Mouse (Mus musculus) neural tube, embryonic 11.5 days (tissue): ENCODE results near the gene Nol8. TPM values are rescaled to one million over a fixed set of nuclear protein-coding genes. Genes with fewer than 3 reads are reported as not detected.

Source experiments
- ATAC-seq: fragments of 200-750 bp; cut with Nextera tagmentation; 2 replicates; pipeline ENCODE4 v1.8.0; 2017; ENCODE audit warnings: moderate number of reproducible peaks, mild to moderate bottlenecking, moderate TSS enrichment, moderate library complexity; ENCODE audit not compliant: insufficient read depth, low FRiP score, low TSS enrichment
- DNase-seq: peaks from one replicate; pipeline ENCODE4 v3.0.0-alpha.2; 2015; ENCODE audit warnings: low spot score
- H3K27ac ChIP-seq: fragments of 300-500 bp; sonication (generic); 2 replicates; pipeline ENCODE4 v1.5.1; 2014; ENCODE audit warnings: low read depth, mild to moderate bottlenecking, low read length
- H3K27me3 ChIP-seq: fragments of 300-500 bp; sonication (generic); 2 replicates; pipeline ENCODE4 v1.6.1; 2014; ENCODE audit warnings: mild to moderate bottlenecking, low read length, mixed read lengths; ENCODE audit not compliant: control insufficient read depth, insufficient read depth
- H3K36me3 ChIP-seq: fragments of 300-500 bp; sonication (generic); 2 replicates; pipeline ENCODE4 v1.6.1; 2014; ENCODE audit warnings: mild to moderate bottlenecking, low read length, moderate library complexity, mixed read lengths; ENCODE audit not compliant: control insufficient read depth, insufficient read depth
- H3K4me1 ChIP-seq: fragments of 300-500 bp; sonication (generic); 2 replicates; pipeline ENCODE4 v1.6.1; 2014; ENCODE audit warnings: low read length, mixed read lengths; ENCODE audit not compliant: control insufficient read depth, insufficient read depth
- H3K4me2 ChIP-seq: fragments of 300-500 bp; sonication (generic); 2 replicates; pipeline ENCODE4 v1.6.1; 2014; ENCODE audit warnings: low read depth, mild to moderate bottlenecking, moderate library complexity
- H3K4me3 ChIP-seq: fragments of 300-500 bp; sonication (generic); 2 replicates; pipeline ENCODE4 v1.5.1; 2014; ENCODE audit warnings: low read depth, low read length
- H3K9ac ChIP-seq: fragments of 300-500 bp; sonication (generic); 2 replicates; pipeline ENCODE4 v1.6.1; 2014; ENCODE audit warnings: mild to moderate bottlenecking, low read length
- H3K9me3 ChIP-seq: fragments of 300-500 bp; sonication (generic); 2 replicates; pipeline ENCODE4 v1.6.1; 2016; ENCODE audit warnings: low read length; ENCODE audit not compliant: control insufficient read depth
- WGBS: fragments of 180-500 bp; shearing (Covaris S2); extraction: QIAGEN DNeasy Blood & Tissue Kit; methylation state at CpG from one replicate; pipeline ENCODE4 v1.1.7; 2014; 5-methylcytosine and 5-hydroxymethylcytosine counted together
- polyA plus RNA-seq: library from polyadenylated mRNA; unstranded; fragments of >200 nt; fragmentation: Nextera tagmentation; extraction: Ambion mirVana; gene quantifications from 2 replicates; pipeline ENCODE4 v1.2.1, GENCODE M21; 2014

Nol8 gene
- polyA plus RNA-seq, 1 experiment from 2014 or later, result 20.3 TPM

DNA sequence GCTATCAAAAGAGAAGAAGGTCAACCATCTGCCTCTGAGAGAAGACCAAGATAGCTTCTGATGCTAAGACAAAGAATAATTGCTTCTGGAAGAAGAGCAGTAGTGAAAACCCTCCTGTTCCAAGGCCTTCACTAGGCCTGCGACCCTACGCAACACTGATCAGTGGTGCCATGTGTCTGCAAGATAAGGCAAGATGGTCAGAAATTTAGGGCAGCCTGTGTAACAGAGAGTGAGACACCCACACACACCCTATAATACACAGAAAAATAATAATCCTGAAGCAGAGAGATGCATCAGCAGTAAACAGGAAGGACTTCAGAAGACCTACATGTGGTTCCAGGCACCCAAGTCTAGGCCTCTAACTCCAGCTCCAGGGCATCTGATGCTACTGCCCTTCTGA lies 12.9 kb upstream of the Nol8 start:
- H3K36me3 ChIP-seq, result no peaks in the 10 kb centered on the region
- H3K4me3 ChIP-seq, result no peak overlapping the region
- no peaks in the 10 kb centered on the region for H3K27me3 ChIP-seq
- no peaks in the 10 kb centered on the region for H3K4me1 ChIP-seq
- no peak overlapping the region for H3K4me2 ChIP-seq
- H3K27ac ChIP-seq, result no peak overlapping the region
- WGBS, result 100% methylated on average over 2 of the region's 2 CpGs
- no peaks in the 10 kb centered on the region for H3K9me3 ChIP-seq
- no peak for ATAC-seq
- H3K9ac ChIP-seq, result no peak overlapping the region
- DNase-seq, result no peak

DNA sequence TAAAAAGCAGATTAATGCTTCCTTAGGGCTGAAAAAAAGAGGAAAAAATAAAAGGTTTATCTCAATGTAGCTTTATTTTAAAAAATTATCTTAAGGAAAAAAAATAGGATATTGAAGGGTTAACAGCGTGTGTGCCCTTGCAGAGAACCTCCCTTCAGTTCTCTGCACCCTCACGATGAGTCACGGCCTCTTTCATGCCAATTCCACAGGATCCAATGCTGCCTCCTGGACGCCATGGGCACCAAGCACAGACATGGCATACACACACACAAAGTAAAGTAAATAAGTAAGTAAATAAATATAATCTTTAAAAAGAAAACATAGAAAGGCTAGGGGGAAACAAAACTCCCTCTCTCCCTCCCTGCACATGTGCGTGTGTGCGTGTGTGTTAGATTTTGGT lies 10.2 kb upstream of the Nol8 start:
- H3K9ac ChIP-seq, result no peak overlapping the region
- H3K4me2 ChIP-seq, result no peak overlapping the region
- no peaks in the 10 kb centered on the region for H3K36me3 ChIP-seq
- H3K27ac ChIP-seq, result no peak overlapping the region
- H3K9me3 ChIP-seq, result no peaks in the 10 kb centered on the region
- no peak overlapping the region for H3K4me3 ChIP-seq
- H3K27me3 ChIP-seq, result no peaks in the 10 kb centered on the region
- 86% methylated on average over 6 of the region's 6 CpGs for WGBS
- DNase-seq (no peak), ATAC-seq (no peak)
- H3K4me1 ChIP-seq, result no peaks in the 10 kb centered on the region

DNA sequence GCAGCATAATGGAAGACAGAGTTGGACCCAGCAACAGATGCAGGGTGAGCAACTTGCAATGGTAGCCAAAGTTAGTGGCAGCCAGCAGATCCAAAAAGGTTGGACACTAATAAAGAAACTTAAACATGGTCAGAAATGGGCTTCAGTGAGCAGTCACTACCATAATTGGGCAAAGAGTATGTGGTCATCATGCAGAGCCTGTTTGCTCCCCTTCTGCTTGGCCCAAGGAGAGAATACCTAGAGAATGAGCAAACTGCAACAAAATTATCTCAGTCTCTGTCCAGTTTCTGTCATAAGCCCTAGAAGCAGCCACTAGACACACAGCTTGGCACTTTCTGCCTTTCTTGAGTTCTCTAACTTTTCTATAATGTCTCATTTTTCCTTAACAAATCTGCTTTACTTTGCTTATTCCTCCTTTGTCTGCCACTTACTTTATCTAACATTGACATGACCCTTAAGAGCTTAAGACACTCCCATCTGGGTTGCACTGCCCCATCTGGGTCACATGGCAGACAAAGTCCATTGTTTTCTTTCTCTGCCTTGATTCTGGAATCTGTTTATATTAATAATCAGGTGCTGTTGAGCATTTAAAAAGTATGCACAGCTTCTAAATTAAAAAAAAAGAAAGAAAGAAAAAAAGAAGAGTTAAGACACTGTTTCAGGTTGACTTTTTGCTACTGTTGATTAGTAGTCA lies 9.1 kb upstream of the Nol8 start:
- ATAC-seq (no peak), DNase-seq (no peak)
- Histone ChIP-seq H3K27me3 (no peaks in the 10 kb centered on the region), H3K4me3 (no peak overlapping the region), H3K4me1 (no peaks in the 10 kb centered on the region), H3K4me2 (no peak overlapping the region), H3K9me3 (no peaks in the 10 kb centered on the region), H3K27ac (no peak overlapping the region), H3K9ac (no peak overlapping the region), H3K36me3 (no peaks in the 10 kb centered on the region)

DNA sequence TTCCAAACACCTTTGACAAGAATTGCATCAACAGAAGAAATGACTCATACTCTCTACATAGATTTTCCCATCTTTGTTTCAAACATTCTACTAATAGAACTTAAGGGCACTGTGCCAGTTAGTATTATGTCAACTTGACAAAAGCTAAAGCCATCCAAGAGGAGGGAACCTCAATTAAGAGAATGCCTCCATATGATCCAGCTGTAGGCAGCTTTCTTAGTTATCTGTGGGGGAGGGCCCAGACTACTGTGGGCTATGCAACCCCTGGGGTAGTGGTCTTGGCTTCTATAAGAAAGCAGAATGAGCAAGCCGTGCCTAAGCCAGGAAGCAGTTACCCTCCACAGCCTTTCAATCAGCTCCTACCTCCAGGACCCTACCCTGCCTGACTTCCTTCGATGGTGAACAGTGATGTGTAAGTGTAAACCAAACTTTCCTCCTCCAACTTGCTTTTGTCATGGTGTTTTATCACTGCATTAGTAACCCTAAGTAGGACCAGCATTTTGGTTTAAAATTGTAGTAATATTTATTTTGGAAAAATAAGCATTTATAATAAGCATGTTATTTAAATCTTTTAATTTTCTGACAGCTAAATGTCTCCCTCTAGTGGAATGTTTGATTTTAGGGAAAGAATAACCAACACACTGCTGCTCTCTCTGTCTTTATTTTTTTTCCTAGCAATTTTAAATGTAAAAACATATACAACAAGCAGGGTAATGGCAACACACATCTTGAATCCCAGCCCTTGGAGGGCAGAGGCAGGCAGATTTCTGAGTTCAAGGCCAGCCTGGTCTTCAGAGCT lies 7.9 kb upstream of the Nol8 start:
- H3K27me3 ChIP-seq, result no peaks in the 10 kb centered on the region
- no peaks in the 10 kb centered on the region for H3K9me3 ChIP-seq
- WGBS, result 90% methylated on average over 2 of the region's 2 CpGs
- H3K4me2 ChIP-seq, result no peak overlapping the region
- no peak overlapping the region for H3K9ac ChIP-seq
- H3K27ac ChIP-seq, result no peak overlapping the region
- no peak overlapping the region for H3K4me3 ChIP-seq
- H3K4me1 ChIP-seq, result no peaks in the 10 kb centered on the region
- no peaks in the 10 kb centered on the region for H3K36me3 ChIP-seq
- no peak for ATAC-seq
- DNase-seq, result peak; percentile 14

DNA sequence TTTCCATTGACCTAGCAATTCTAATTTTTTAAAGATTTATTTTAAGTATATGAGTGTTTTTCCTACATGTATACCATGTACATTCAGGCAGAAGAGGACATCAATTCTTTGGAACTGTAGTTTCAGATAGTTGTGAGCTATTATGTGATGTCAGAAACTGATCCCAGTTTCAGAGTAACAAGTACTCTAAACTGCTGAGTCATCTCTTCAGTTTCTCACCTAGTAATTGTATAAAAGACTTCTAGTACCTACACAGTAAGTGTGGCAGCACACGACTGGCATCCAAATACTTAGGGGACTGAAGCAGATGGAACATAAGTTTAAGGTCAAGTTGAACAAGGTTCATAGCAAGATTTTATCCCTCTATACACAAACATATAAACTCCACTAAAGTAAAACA lies 6.9 kb upstream of the Nol8 start:
- Histone ChIP-seq H3K27me3 (no peaks in the 10 kb centered on the region), H3K9ac (no peak overlapping the region), H3K4me1 (no peaks in the 10 kb centered on the region), H3K4me3 (no peak overlapping the region), H3K27ac (no peak overlapping the region), H3K36me3 (no peaks in the 10 kb centered on the region), H3K9me3 (no peaks in the 10 kb centered on the region), H3K4me2 (no peak overlapping the region)
- no peak for ATAC-seq
- WGBS, result 84% methylated on average over 1 of the region's 1 CpGs
- DNase-seq, result no peak

DNA sequence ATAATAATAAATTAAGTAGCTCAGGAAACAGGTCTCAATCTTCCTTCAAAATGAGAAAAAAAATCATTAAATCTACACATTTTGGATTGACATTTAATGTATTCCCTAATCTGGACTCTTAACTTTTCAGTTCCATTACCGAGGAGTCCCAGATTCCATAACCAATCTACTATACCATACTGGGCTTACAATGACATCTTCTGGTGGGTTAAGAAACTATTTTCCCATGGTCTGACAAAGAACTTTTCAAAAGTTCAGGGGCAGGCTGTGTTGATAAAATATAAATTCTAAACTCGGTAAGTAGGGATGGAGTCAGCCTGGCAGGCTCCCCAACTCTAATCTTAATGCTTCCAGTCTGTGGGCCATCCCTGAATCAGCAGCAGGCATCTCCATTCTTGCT lies 1.7 kb upstream of the Nol8 start:
- H3K4me2 ChIP-seq, result peak overlapping the region; percentile 48; the same call in 1 of the 2 replicates
- DNase-seq (no peak), ATAC-seq (no peak)
- no peaks in the 10 kb centered on the region for H3K27me3 ChIP-seq
- H3K4me1 ChIP-seq, result peaks cover 14% of the 10 kb centered on the region
- no peak overlapping the region for H3K9ac ChIP-seq
- H3K27ac ChIP-seq, result no peak overlapping the region
- H3K9me3 ChIP-seq, result no peaks in the 10 kb centered on the region
- no peaks in the 10 kb centered on the region for H3K36me3 ChIP-seq
- WGBS, result 58% methylated on average over 2 of the region's 2 CpGs
- no peak overlapping the region for H3K4me3 ChIP-seq

DNA sequence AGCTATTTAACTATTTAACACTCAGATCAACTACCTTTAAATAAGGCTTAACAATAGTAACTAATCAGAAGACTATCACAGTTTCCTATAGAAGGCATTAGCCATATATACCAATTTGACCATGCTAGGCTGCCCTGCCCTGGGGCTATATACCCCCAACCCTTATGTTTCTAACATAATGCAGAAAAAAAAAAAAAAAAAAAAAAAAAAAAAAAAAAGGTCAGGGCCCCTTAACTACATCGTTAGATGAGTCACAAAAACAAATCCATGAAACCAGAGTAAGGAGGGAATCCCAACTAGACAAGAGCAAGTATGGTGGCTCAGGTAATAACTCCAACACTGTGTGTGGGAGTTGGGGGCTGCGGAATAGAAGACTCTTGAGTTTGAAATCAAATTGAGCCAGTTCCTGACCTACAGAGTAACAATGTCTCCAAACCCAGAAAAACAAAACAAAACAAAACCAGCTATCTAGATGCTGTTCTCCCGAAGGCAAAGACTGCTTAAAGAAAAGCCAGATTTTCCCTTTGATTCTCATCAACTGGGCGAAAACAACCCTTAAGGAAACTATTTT lies 1.0 kb upstream of the Nol8 start:
- Histone ChIP-seq H3K9me3 (no peaks in the 10 kb centered on the region), H3K4me1 (peaks cover 14% of the 10 kb centered on the region), H3K27ac (no peak overlapping the region), H3K9ac (peak overlapping the region; percentile 60), H3K4me3 (peak overlapping the region; percentile 60), H3K27me3 (no peaks in the 10 kb centered on the region), H3K4me2 (peak overlapping the region; percentile 48), H3K36me3 (no peaks in the 10 kb centered on the region; the same call in 1 of the 2 replicates)
- DNase-seq (no peak), ATAC-seq (no peak)
- WGBS, result 2% methylated on average over 4 of the region's 4 CpGs

DNA sequence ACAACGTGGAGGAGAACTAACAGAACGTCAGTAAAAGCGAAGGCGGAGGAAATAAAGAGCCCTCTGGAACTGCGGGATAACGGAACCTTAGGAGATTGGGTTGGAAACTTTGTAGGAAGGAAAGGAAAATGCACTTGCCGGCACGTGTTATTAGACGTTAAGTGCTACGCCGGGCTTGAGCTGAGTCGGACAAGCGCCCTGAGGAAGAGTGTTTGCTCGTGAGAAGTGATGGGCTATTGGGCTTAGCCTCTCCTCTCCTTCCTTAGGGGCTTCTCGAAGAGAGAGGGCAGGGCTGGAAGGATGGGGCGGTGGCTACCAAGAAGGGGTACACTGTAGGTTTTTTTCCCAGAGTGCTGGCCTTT lies 283 bp downstream of the Nol8 start:
- DNase-seq (no peak), ATAC-seq (peak; percentile 74)
- Histone ChIP-seq H3K27me3 (no peaks in the 10 kb centered on the region), H3K9ac (peak overlapping the region; percentile 60), H3K4me2 (peak overlapping the region; percentile 77), H3K27ac (no peak overlapping the region), H3K4me3 (peak overlapping the region; percentile 60), H3K9me3 (no peaks in the 10 kb centered on the region), H3K36me3 (no peaks in the 10 kb centered on the region; the same call in 1 of the 2 replicates), H3K4me1 (peaks cover 14% of the 10 kb centered on the region)
- WGBS, result under 1% methylated on average over 16 of the region's 16 CpGs

DNA sequence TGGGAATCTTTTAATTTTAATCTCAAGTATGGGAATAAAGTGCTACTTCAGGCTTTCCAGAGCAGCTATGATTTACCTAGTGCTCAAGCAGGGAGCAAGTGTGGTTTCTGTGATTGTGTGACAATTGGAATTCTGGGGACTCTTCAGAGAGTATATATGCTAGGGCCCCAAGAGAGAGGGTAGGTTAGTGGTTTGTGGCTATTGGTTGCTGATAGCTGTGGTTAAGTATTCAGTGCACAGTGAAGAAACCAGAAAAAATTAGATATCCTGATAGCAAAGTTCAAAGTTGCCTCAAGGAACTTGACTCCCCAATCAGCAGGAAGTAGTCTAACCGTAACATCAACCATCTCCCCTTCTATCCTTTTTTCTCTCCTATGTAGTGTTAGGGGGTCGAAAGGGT lies 24.9 kb downstream of the Nol8 start:
- Histone ChIP-seq H3K4me2 (no peak overlapping the region), H3K27me3 (no peaks in the 10 kb centered on the region), H3K9me3 (no peaks in the 10 kb centered on the region), H3K4me3 (no peak overlapping the region), H3K9ac (no peak overlapping the region), H3K36me3 (0 out of 2 replicates have a peak, but pooled peaks cover 3% of the 10 kb centered on the region), H3K4me1 (no peaks in the 10 kb centered on the region), H3K27ac (no peak overlapping the region)
- no peak for DNase-seq
- no peak for ATAC-seq
- WGBS, result 88% methylated on average over 2 of the region's 2 CpGs
